Mouse (Mus musculus) heart, embryonic 14.5 days (tissue): ENCODE data around the gene Zfp69. TPM values are rescaled to one million over a fixed set of nuclear protein-coding genes. Genes with fewer than 3 reads are reported as not detected.

Source experiments
- ATAC-seq: fragments of 200-750 bp; cut with Nextera tagmentation; 2 replicates; pipeline ENCODE4 v1.8.0; 2017; ENCODE audit warnings: low read depth, moderate TSS enrichment; ENCODE audit not compliant: insufficient number of reproducible peaks, insufficient read depth, low FRiP score
- H3K27ac ChIP-seq, 2 experiments: fragments of 200-500 bp in 1 of 2; fragments of 300-500 bp in 1 of 2; sonication (generic) in 1 of 2; replicated peaks in 1 of 2; 2 replicates each; pipeline ENCODE4 v1.5.1; 2012 to 2014; ENCODE audit warnings: low read depth in 2 of 2, low read length in 2 of 2, control low read depth in 1 of 2, mild to moderate bottlenecking in 1 of 2, mixed read lengths in 1 of 2; ENCODE audit not compliant: control insufficient read depth in 1 of 2, insufficient read depth in 1 of 2
- H3K27me3 ChIP-seq: fragments of 300-500 bp; sonication (generic); 2 replicates; pipeline ENCODE4 v1.6.1; 2014; ENCODE audit warnings: mild to moderate bottlenecking, low read length, control low read depth; ENCODE audit not compliant: control insufficient read depth, insufficient read depth
- H3K36me3 ChIP-seq: fragments of 300-500 bp; sonication (generic); 2 replicates; pipeline ENCODE4 v1.6.1; 2014; ENCODE audit warnings: mild to moderate bottlenecking, control low read depth, low read length, mixed read lengths; ENCODE audit not compliant: control insufficient read depth, insufficient read depth
- H3K4me1 ChIP-seq, 2 experiments: fragments of 200-500 bp in 1 of 2; fragments of 300-500 bp in 1 of 2; sonication (generic) in 1 of 2; 2 replicates each; pipeline ENCODE4 v1.6.1; 2012 to 2014; ENCODE audit warnings: low read length in 2 of 2, control low read depth in 1 of 2, mixed read lengths in 1 of 2; ENCODE audit not compliant: control insufficient read depth in 2 of 2, insufficient read depth in 2 of 2
- H3K4me2 ChIP-seq: fragments of 300-500 bp; sonication (generic); 2 replicates; pipeline ENCODE4 v1.6.1; 2014; ENCODE audit warnings: mild to moderate bottlenecking, low read length
- H3K4me3 ChIP-seq, 2 experiments: fragments of 200-500 bp in 1 of 2; fragments of 300-500 bp in 1 of 2; sonication (generic) in 1 of 2; 2 replicates each; pipeline ENCODE4 v1.5.1; 2012 to 2014; ENCODE audit warnings: low read length in 2 of 2, mild to moderate bottlenecking in 2 of 2, control low read depth in 1 of 2, low read depth in 1 of 2, moderate library complexity in 1 of 2; ENCODE audit not compliant: control insufficient read depth in 1 of 2, insufficient read depth in 1 of 2
- H3K9ac ChIP-seq: fragments of 300-500 bp; sonication (generic); 2 replicates; pipeline ENCODE4 v1.6.1; 2014; ENCODE audit warnings: mild to moderate bottlenecking, low read length
- H3K9me3 ChIP-seq: fragments of 300-500 bp; sonication (generic); 2 replicates; pipeline ENCODE4 v1.6.1; 2016; ENCODE audit warnings: low read length, control low read depth; ENCODE audit not compliant: control insufficient read depth
- WGBS: fragments of 180-500 bp; shearing (Covaris S2); extraction: QIAGEN DNeasy Blood & Tissue Kit; methylation state at CpG from one replicate; pipeline ENCODE4 v1.1.7; 2014; 5-methylcytosine and 5-hydroxymethylcytosine counted together
- polyA plus RNA-seq: library from polyadenylated mRNA; unstranded; fragments of >200 nt; fragmentation: Nextera tagmentation; extraction: Ambion mirVana; gene quantifications from 2 replicates; pipeline ENCODE4 v1.2.1, GENCODE M21; 2014

The Zfp69 gene
- polyA plus RNA-seq, 1 experiment from 2014 or later = 14.3 TPM

- ATAC-seq = no peak
- 67% methylated on average over 11 of the region's 11 CpGs for WGBS
- H3K9me3 ChIP-seq = no peaks in the 10 kb centered on the region
- H3K36me3 ChIP-seq = no peaks in the 10 kb centered on the region
- H3K4me1 ChIP-seq = no peaks in the 10 kb centered on the region
- H3K4me3 ChIP-seq = no peak overlapping the region
- H3K27me3 ChIP-seq = peaks cover 3% of the 10 kb centered on the region; the same call in 1 of the 2 replicates
- no peak overlapping the region for H3K9ac ChIP-seq
- H3K27ac ChIP-seq = no peak overlapping the region
- H3K4me2 ChIP-seq = no peak overlapping the region
These were observed 57.7 kb downstream of the Zfp69 start for GRCm38 (mm10) chr4:120893656-120894401.

DNA sequence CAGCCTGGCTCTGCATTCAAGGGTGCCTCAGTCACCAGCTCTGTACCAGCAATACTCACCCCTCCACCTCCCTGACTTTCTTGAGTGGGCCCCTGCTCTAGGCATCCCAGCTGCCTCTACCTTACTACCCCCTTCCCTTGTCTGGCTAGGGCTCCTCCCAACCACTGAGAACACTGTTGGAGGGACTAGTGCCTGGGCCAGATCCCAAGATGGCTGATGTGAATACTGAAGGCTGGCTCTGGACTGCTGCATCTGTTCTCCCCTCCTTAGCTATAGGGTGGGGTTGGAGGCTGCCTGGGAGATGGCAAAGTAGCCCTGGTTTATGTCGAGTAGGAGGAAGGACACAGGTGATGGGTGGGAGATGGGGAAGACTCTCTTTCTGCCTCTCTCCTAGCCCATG, 59.0 kb downstream of the Zfp69 start:
- H3K9ac ChIP-seq = no peak overlapping the region
- 67% methylated on average over 1 of the region's 1 CpGs for WGBS
- no peaks in the 10 kb centered on the region for H3K36me3 ChIP-seq
- H3K27me3 ChIP-seq = peaks cover 3% of the 10 kb centered on the region; the same call in 1 of the 2 replicates
- no peak overlapping the region for H3K4me2 ChIP-seq
- H3K27ac ChIP-seq = no peak overlapping the region
- no peak for ATAC-seq
- no peaks in the 10 kb centered on the region for H3K9me3 ChIP-seq
- no peaks in the 10 kb centered on the region for H3K4me1 ChIP-seq
- no peak overlapping the region for H3K4me3 ChIP-seq

GRCm38 (mm10) chr4:120891960-120892359, 59.5 kb downstream of the Zfp69 start:
- Histone ChIP-seq H3K27me3 (peaks cover 3% of the 10 kb centered on the region; the same call in 1 of the 2 replicates), H3K4me3 (no peak overlapping the region), H3K27ac (no peak overlapping the region), H3K36me3 (no peaks in the 10 kb centered on the region), H3K4me2 (no peak overlapping the region), H3K9ac (no peak overlapping the region), H3K9me3 (no peaks in the 10 kb centered on the region), H3K4me1 (no peaks in the 10 kb centered on the region)
- ATAC-seq = no peak

- H3K27me3 ChIP-seq = peaks cover 3% of the 10 kb centered on the region; the same call in 1 of the 2 replicates
- H3K27ac ChIP-seq = no peak overlapping the region
- peaks cover 3 to 9% of the 10 kb centered on the region in 2 experiments for H3K4me1 ChIP-seq
- H3K9me3 ChIP-seq = no peaks in the 10 kb centered on the region
- H3K4me3 ChIP-seq = no peak overlapping the region
- no peaks in the 10 kb centered on the region for H3K36me3 ChIP-seq
- H3K4me2 ChIP-seq = no peak overlapping the region
- H3K9ac ChIP-seq = no peak overlapping the region
- WGBS = 75% methylated on average over 11 of the region's 11 CpGs
- no peak for ATAC-seq
These were observed 60.6 kb downstream of the Zfp69 start for GRCm38 (mm10) chr4:120890754-120891440.

- Histone ChIP-seq H3K4me1 (peaks cover 11 to 19% of the 10 kb centered on the region in 2 experiments), H3K4me2 (no peak overlapping the region), H3K27me3 (no peaks in the 10 kb centered on the region), H3K9me3 (no peaks in the 10 kb centered on the region), H3K9ac (no peak overlapping the region), H3K27ac (no peak overlapping the region), H3K4me3 (no peak overlapping the region), H3K36me3 (no peaks in the 10 kb centered on the region)
- WGBS = 65% methylated on average over 8 of the region's 8 CpGs
- no peak for ATAC-seq
These were observed 62.6 kb downstream of the Zfp69 start for GRCm38 (mm10) chr4:120888884-120889283.

- ATAC-seq = no peak
- Histone ChIP-seq H3K4me1 (peaks cover 11 to 19% of the 10 kb centered on the region in 2 experiments), H3K27ac (no peak overlapping the region), H3K36me3 (no peaks in the 10 kb centered on the region), H3K4me3 (no peak overlapping the region), H3K27me3 (no peaks in the 10 kb centered on the region), H3K9me3 (no peaks in the 10 kb centered on the region), H3K9ac (no peak overlapping the region), H3K4me2 (no peak overlapping the region)
- 30% methylated on average over 8 of the region's 8 CpGs for WGBS
These were observed 64.0 kb downstream of the Zfp69 start for GRCm38 (mm10) chr4:120887381-120888112.

- Histone ChIP-seq H3K27ac (no peak overlapping the region), H3K4me2 (no peak overlapping the region), H3K9ac (no peak overlapping the region), H3K4me1 (peaks cover 11 to 19% of the 10 kb centered on the region in 2 experiments), H3K9me3 (no peaks in the 10 kb centered on the region), H3K36me3 (no peaks in the 10 kb centered on the region), H3K27me3 (no peaks in the 10 kb centered on the region), H3K4me3 (no peak overlapping the region)
- 78% methylated on average over 5 of the region's 5 CpGs for whole genome bisulfite sequencing
- ATAC-seq = no peak
These were observed 64.7 kb downstream of the Zfp69 start for GRCm38 (mm10) chr4:120886811-120887210.
